Mouse (Mus musculus): ENCODE measurements around the gene Pim1. TPM values are rescaled to one million over a fixed set of nuclear protein-coding genes. Genes with fewer than 3 reads are reported as not detected.
"Not testable (repeated sequence)": the region's sequence is repeated elsewhere in the genome, so short reads cannot be mapped to it uniquely, and the experiment has no call there.

The Pim1 gene
- 10 to 100 TPM; 21.4 to 21.8 TPM for total RNA-seq (2021)
- long read RNA-seq, experiment 1, transcript Pim1-201 (6 exons, 2,698 nt) = major isoform, 9 of 14 reads
- long read RNA-seq, experiment 1, partial matches to known transcripts = 1 of 14 reads
- long read RNA-seq, experiment 1, other reads (novel, unspliced or antisense) = 2 of 14 reads
- long read RNA-seq, experiment 2, transcript Pim1-201 (6 exons, 2,698 nt) = major isoform, 21 of 24 reads
- long read RNA-seq, experiment 2, partial matches to known transcripts = 1 of 24 reads
- long read RNA-seq, experiment 2, other reads (novel, unspliced or antisense) = 2 of 24 reads

DNA sequence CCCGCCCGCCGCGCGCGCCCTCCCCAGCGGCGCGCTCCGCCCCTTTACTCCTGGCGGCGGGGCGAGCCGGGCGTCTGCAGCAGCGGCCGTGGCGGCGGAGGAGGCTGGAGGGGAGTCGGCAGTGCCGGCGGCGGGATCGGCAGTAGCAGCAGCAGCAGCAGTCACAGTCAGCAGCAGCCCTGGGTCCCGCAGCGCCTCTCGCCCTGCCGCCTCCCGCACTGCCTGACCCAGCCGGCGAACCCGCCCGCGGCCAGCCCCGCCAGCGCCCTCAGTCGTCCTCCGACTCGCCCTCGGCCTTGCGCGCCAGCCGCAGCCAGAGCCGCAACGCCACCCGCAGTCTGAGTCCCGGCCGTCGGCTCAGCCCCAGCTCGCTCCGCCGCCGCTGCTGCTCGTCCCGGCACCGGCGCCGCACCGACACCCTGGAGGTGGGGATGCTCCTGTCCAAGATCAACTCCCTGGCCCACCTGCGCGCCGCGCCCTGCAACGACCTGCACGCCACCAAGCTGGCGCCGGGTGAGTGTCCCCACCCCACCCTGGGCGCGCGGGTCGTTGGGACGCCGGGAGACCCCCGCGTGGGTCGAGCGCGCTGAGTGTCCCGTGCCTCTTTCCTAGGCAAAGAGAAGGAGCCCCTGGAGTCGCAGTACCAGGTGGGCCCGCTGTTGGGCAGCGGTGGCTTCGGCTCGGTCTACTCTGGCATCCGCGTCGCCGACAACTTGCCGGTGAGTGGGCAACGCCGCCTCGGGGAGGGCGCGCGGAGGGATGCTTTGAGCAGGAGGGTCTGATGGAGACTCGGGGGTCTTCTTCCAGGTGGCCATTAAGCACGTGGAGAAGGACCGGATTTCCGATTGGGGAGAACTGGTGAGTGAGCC lies at the start of gene Pim1:
TSS of gene Pim1 (plus strand) at position 41 of the 869 bp plus-strand sequence.
- peak in 1 of 2 experiments; percentile 39 for DNase-seq (ENCODE audit: low spot score in 2 of 2)

DNA sequence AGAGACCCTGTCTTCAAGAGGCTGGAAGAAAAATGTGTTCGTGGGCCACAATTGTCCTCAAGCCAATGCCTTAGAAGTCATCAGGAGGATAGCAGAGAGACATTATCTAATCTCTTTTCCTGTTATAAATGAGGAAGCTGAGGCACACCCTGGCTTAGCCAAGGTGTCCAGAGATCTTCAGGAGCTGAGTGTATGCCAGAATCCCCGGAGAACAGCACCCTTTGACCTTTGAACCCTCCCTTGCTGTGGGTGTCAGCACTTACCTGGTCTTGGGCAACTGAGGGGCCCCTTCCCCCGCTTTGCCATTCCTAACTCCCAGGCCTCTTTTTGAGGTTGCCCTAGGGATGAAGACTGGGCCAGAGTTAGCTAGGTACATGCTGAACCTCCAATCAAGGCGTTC lies 49.0 kb upstream of the Pim1 start:
- no peak for DNase-seq (ENCODE audit: low spot score in 2 of 2)

DNA sequence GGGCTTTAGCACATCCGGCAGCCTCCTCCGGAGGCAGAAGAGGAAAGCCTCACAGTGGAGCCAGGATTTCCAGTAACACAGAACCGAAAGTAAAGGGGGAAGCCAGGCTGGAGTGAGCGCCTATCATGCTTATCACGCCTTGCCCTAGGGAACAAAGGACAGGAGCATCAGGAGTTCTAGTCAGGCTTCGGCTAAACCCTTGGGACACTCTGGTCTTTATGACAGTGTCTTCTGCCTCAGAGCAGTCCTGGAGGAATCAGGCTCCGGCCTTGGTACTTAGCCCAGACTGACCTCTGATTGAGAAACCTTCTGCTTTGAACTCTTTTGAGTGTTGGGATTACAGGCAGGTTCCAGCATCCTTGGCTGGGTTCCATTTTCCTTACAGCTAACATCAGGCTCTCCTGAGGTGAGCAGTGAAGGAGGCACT lies 48.4 kb upstream of the Pim1 start:
- DNase-seq (ENCODE audit: low spot score in 2 of 2) = no peak

DNA sequence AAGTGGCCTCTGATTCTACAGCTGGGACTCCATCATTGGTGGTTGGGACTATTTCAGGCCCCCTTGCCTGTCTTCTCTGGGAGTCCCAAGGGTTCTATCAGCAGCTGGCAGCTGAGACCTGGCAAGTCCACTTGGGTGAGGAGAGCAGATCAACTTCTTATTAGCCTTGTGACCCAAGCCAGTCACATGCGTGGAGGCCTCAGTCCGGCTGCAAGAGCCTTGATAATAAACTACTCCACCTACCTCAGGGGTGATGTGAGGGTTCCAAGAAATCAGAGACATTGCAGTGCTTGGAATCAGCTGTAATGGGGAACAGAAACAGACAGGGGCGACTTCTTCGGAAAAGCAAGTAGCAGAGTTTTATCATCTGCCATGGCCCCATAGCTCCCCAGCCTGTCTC lies 46.8 kb upstream of the Pim1 start:
- DNase-seq (ENCODE audit: low spot score in 2 of 2) = no peak

DNA sequence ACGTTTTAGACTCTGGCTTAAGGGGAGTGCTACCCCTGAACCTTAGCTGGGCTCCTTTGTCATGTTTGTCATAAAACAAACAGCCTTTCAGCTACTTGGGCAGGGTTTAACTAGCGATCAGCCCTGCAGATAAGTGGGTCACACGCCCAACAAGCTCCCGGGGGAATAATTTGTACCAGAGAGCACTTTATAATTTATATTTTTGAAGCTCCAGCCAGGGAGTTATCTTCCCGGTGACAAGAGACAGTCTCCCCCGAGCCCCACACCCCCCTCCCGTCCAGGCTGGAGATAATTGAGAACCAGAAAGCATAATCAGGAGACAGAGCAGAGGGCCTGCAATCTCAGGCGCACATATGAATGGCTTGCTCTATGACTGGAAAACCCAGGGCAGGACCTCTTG lies 45.5 kb upstream of the Pim1 start:
- no peak for DNase-seq (ENCODE audit: low spot score in 2 of 2)

DNA sequence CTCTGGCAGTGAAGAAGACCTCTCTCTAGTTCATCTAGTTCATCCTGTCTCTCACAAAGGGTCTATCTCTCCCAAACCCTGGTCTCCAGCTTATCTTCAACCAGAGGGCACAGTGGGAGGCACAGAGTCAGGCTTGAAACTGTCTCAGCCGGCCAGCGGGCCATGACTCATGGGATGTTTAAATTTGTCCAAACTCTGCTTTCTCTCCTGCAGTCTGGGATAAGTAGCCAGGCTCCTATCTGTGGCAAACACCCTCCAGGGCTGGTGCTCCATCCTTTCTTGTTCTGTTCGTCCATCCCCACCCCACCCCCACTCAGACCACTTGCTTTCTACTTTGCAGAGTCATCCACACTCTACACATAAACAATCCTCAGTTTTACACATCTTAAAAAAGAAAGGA lies 43.2 kb upstream of the Pim1 start:
- no peak for DNase-seq (ENCODE audit: low spot score in 2 of 2)

DNA sequence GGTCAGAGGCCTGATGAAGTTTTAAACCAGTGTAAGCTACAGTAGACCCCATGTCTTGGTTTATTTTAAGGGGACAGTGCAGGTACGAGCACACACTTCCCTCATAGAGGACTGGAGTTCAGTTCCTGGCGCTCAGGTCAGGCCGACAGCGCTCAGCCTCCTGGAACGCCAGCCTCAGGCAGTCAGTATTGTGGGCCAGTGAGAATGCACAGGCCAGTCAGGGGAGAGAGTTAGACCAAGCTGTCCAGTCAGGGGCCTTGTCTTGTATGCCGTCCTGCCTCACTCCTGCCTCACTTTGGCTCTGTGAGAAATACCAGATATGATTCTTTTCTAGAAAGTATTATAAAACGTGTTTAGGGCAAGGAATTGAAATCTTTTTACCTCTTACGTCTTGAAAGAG lies 42.5 kb upstream of the Pim1 start:
- no peak for DNase-seq (ENCODE audit: low spot score in 2 of 2)

DNA sequence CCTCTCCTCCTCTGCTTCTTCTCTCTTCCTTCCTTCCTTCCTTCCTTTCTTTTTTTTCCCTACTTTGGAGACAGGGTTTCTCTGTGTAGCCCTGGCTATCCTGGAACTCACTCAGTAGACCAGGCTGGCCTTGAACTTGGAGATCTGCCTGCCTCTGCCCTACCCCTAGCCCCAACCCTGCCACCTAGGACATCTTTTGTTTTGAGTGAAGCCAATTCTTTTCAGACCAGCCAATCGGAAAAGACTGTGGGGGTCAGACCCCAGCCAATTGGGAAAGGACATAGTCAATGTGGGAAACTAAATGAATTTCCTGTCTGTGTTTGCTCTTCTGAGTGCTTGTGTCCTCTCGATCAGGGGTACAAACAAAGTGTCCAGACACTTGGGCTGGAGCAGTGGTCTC lies 42.0 kb upstream of the Pim1 start:
- DNase-seq (ENCODE audit: low spot score in 2 of 2) = no peak

DNA sequence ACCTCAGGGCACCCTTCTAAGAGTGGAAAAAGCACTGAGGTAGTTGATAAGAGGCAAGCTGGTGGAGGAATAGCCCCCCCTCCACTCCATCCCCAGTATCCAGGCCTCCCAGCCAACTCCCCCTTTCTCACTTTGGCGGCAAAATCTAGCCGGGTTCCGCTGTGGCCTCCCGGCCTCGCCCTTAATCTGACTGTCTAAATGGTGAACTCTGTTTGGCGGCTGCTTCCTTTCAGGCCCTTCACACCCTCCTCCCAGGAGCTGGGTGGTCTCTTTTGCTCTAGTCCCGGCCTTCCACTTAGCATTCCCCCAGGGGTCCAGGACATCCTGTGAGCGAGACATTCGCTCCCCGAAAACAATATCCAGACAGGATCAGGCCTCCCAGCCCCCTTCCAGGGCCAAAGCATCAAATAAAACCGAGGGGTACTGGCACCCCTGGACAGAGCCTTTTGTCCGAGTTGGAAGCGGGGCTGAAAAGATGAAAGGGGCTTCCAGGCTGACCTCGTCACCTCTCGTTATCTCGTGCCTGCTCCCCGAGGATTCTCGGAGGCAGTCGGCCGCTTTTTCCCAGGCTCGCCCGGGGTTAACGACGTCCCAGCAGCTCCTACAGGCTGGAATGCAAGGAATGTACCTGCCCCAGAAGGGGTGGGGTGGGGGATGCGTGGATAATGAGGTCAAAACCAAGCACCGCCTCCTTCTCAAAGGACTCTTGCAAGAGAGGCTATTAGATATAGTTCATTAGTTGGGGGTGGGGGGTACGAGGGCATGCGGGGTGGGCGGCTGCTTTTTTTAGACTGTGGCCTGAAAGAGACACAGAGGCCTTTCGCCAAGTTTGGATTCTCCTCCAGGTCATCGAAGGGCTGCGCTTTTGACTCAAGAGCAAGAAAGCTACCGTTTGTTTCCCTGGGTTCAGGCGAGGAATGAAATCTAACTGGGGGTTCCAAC lies 39.4 kb upstream of the Pim1 start:
- DNase-seq (ENCODE audit: low spot score in 2 of 2) = peak in 1 of 2 experiments; percentile 38

DNA sequence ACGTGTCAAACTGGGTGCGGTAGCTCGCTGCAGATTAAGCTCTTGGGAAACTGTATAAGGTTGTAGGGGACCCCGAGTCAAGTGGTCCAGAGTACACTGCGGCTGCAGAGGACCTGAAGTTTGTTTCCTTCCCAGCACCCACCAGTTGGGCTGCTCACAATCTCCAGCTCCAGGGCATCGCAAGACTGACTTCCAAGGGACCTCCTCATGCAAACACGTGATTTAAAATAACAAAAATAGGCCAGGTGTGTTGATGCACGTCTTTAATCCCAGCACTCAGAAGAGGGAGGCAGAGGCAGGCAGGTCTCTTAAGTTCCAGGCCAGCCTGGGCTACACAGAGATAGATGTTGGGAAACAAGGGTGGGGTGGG lies 38.7 kb upstream of the Pim1 start:
- DNase-seq (ENCODE audit: low spot score in 2 of 2) = no peak

DNA sequence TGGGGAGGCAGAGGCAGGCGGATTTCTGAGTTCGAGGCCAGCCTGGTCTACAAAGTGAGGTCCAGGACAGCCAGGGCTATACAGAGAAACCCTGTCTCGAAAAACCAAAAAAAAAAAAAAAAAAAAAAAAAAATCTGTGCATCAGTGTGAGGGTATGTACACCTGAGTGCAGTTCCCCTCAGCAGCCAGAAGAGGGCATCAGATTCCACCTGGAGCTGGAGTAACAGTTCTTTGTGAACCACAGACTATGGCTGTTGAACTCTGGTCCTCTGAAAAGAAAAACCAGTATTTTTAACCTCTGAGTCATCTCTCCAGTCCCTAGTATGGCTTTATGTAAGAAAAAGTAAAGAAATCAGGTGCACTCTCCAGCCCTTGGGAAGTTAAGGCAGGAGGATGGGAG lies 36.4 kb upstream of the Pim1 start:
- DNase-seq (ENCODE audit: low spot score in 2 of 2) = not testable (repeated sequence)

DNA sequence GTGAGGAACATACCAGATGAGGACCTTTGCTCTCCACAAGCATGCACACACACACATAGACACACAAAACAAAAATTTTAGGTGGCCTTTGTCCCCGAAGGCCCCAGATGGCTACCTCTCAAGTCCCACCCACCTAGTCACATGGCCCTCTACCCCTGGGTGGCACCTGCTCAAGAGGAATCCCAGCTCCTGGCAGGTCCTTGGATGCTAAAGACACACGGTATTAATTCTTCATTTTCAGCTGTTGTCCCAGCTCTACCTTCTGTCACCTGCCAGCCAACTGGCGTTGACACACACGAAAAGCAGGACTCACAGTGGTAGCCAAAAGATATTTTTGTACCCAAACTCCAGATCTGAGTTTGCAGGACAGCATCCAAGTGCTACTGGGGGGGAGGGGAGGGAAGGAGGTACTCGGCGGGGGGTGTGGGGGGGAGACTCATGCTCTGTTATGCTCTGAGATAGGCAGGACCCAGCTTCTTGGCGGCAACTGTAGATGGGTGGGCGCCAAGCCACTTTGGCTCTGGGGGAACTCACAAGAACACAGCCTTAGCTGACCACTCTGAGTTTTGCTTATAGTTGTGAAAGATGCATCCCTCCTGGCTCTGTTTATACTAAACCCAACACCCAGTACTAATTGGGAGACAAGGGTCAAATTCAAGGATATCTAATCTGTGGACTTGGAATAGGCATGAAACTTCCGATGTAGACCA lies 35.0 kb upstream of the Pim1 start:
- no peak for DNase-seq (ENCODE audit: low spot score in 2 of 2)

DNA sequence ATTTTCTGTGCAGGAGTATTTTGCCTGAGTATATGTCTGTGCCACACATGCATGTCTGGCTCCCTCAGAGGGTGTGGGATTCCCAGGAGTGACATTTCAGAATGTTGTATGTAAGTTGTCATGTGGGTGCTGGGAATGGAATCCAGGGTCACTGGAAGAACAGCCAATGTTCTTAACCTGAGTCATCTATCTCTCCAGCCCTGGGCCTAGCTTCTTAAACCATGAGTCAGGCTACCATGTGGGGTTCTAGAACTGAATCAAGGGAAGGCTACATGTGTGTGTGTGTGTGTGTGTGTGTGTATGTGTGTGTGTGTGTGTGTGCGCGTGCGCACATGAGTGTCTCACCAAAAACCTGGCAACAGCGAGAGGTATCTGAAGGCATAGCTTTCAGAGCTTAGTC lies 34.1 kb upstream of the Pim1 start:
- no peak for DNase-seq (ENCODE audit: low spot score in 2 of 2)

DNA sequence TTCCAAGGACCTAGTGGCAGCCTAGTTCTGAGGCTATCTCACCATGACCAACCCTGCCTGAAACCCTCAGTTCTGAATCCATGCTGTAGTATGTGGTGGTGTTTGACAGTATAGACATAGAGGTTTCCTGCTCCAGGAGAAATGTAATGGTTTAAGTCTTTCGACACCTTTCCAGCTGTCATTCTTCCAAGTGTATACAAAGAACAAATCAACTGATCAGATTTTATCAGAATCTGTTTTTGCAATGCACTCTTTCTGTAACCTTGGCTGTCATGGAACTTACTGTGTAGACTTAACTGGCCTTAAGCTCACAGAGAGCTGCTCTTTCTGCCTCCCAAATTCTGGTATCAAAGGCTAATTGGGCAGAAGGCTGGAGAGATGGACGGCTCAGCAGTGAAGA lies 33.6 kb upstream of the Pim1 start:
- DNase-seq (ENCODE audit: low spot score in 2 of 2) = no peak

DNA sequence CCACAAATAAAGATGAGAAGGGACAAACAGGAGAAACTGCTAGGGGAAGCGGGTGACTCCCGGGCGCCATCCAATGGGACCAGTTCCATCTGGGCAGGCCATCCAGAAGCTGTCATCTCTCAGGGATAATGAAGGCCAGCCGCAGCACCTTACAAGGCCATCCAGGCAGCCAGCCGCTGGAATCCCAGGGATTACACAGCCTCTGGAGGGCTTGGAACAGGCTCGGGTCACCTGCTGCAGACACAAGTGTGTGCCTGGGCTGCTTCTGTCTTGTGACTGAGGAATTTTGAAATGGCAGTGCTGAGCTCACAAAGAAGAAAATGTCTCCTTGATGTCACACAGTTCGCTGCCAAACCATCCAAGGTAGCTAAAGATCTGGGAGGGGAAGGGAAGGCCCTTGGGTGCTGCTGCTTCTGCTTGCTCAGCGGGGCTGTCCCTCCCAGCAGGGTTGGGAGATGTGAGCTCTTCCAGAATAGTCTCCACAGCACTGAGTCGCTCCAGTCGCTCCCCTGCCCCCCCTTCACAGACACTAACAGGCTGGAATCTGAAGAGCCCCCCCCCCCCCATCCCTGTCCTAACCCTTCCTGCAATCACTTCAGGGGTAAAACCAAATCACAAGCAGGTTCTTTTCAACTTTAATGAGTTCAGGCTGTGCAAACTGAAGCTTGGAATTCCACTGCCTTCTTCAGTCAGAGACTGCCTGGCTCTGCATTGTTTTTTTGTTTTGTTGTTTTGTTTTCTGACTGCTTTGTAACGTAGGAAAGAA lies 32.6 kb upstream of the Pim1 start:
- peak; percentile 28 to 50 for DNase-seq (ENCODE audit: low spot score in 2 of 2)

DNA sequence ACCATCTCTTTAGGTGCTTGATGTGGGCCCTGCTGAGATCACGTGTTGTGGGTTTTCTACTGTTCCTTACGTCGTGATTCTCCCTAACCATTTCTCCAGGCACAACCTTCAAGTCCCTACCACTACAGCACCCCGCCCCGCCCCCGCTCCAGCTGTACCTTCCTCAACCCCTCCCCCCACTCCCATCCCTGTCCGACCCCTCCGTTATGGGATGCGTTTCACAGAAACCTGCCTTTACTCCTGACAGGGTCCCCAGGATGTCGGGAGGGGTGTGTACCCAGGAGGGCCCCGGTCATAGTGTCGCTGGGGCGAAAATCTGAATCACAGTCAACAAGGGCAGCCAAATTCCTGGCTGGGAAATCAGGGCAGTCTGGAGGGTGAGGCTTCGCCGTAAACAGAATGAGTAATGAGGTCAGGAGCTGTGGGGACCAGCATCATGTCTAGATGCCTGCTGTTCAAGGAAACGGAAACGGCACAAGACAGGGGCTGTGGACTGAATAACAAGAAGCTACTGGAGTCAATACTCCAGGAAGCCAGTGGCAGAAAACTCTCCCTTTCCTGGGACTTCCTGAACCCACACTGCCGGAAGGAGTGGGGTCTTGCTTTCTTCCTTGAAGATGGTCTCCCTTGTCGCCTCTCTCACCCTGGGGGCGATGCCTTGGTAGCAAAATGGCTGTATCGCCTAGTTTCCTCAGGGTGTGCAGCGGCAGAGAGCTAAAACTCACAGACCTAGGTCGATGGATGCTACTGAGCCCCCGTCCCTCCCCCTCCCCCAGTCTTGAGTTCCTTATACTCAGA lies 31.0 kb upstream of the Pim1 start:
- DNase-seq (ENCODE audit: low spot score in 2 of 2) = peak in 1 of 2 experiments; percentile 22

DNA sequence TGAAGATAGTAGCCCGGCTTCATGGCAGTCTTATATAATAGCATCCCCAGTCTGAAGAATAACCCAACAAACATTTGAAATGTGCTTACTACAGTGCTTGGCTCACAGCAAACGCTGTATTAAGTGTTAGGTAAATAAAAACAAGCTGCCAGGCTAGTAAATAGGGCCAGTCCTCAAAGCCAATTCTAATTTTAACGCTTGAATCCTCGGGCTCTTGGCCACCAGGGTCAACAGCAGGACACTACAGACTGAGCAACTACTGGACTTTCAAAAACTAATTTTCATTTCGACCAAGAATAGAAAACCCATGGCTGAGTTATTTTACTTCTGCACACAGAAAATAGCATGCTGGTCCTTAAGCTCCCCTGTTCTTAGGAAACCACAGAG lies 30.4 kb upstream of the Pim1 start:
- no peak for DNase-seq (ENCODE audit: low spot score in 2 of 2)

DNA sequence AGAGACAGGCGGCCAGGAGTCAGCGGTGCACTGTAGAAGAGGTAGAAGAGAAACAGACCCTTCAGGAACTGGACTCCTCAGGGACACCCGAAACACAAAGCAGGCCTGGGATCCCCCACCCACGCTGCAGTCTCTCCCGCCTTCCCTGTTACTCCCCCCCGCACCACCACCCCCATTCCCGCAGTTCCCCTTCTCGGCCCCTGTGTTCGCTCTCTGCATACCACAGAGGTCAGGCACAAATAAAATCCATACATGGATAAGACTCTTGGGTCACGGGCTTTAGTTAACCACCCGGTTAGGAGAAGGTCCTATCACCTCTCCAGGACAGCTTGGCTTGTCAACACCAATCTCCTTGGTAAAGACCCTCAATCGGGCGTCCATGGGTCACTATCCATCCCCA lies 26.9 kb upstream of the Pim1 start:
- DNase-seq (ENCODE audit: low spot score in 2 of 2) = no peak

DNA sequence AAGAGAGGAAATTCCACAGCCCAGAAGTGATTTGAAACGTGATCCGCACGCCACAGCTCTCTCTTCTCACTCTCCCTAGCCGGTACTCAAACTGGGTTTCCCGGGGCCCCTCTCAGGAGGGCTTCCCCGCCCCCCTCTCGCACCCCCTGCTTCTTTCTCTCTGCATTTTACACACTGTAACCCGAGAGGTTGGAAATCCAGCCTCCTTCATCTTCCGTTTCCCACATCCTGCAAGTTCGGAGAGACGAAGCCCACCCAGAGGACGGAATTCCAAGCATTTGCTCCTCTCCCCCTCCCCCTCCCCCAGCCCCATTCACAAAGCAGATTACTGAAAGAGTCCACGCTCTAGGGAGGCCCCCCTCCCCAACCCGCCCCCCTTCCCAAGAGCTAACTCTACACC lies 26.5 kb upstream of the Pim1 start:
- DNase-seq (ENCODE audit: low spot score in 2 of 2) = no peak

Data from gastrocnemius, postnatal 4 days (tissue).